Mouse (Mus musculus) macrophage (primary cell): Measurements from ENCODE around the gene Chek2. TPM values are rescaled to one million over a fixed set of nuclear protein-coding genes. Genes with fewer than 3 reads are reported as not detected.
A peak's percentile ranks its signal among the peaks of the same experiment; 100 is the strongest.
"Not testable (repeated sequence)": the region's sequence is repeated elsewhere in the genome, so short reads cannot be mapped to it uniquely, and the experiment has no call there.

ENCODE experiments used
- H3K27ac ChIP-seq: fragments of 350-480 bp; formaldehyde crosslinking; 2 replicates; pipeline ENCODE4 v1.9.0; 2021
- H3K36me3 ChIP-seq: fragments of 350-480 bp; formaldehyde crosslinking; 2 replicates; pipeline ENCODE4 v1.9.0; 2021; ENCODE audit errors: inconsistent target
- H3K4me3 ChIP-seq: fragments of 350-480 bp; formaldehyde crosslinking; 2 replicates; pipeline ENCODE4 v1.9.0; 2021; ENCODE audit errors: inconsistent target
- H3K79me2 ChIP-seq: fragments of 350-480 bp; formaldehyde crosslinking; 2 replicates; pipeline ENCODE4 v1.9.0; 2021; ENCODE audit errors: inconsistent target
- WGBS: methylation state at CpG from one replicate; pipeline ENCODE4 v1.1.7; 2026; ENCODE audit warnings: inconsistent platforms; ENCODE audit not compliant: missing documents; 5-methylcytosine and 5-hydroxymethylcytosine counted together
- polyA plus RNA-seq: library from polyadenylated mRNA; stranded (reverse); fragments of 250-400 nt; gene quantifications from 3 replicates; pipeline ENCODE4 v1.2.4, GENCODE M21; 2018; ENCODE audit warnings: inconsistent platforms

Chek2 gene
- polyA plus RNA-seq, 1 experiment from 2014 or later = 21.7 TPM

DNA sequence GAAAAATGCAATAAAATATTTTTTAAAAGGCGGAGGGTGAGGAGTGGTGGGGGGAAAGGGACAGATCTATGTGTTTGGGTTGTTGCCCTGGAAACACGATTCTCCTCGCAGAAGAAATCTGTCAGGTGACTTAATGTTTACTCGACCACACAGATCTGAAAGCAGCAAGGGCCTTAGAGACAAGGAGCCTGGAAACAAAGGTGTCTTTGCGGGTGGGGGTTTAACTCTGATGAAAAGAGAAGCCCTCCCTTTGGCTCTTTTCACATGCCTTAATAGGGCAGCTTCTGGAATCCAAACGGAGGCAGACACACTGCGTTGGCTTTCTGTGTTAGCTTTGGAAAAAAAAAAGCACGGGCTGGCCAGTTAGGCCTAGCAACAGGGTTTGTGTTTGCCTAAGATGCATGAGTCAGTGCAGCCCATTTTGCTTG lies 29.5 kb downstream of the Chek2 start:
- Histone ChIP-seq H3K36me3 (peaks cover 33% of the 10 kb centered on the region), H3K4me3 (no peak overlapping the region), H3K79me2 (no peaks in the 10 kb centered on the region), H3K27ac (no peak overlapping the region)
- 91% methylated on average over 8 of the region's 8 CpGs for WGBS

DNA sequence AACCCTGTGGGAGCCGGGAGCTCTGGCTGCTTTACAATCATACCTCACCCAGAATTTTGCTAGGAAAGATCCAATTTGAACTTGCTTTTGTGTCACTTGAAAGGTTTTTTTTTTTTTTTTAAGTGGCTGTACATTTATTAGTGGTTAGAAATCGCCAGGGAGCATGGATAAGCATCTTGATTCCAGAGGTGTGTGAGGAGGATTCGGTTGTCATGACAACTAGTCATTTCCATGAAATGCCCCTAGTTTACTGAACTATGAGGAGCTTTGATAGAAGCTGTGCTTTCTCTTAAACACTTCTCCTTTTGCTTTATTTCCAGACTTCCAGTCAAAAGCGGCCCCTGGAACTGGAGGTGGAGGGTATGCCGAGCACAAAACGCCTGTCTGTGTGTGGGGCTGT lies 33.4 kb downstream of the Chek2 start:
- Histone ChIP-seq H3K79me2 (no peaks in the 10 kb centered on the region), H3K27ac (no peak overlapping the region), H3K36me3 (peaks cover 16% of the 10 kb centered on the region; the same call in 1 of the 2 replicates), H3K4me3 (no peak overlapping the region)
- 96% methylated on average over 6 of the region's 6 CpGs for WGBS

DNA sequence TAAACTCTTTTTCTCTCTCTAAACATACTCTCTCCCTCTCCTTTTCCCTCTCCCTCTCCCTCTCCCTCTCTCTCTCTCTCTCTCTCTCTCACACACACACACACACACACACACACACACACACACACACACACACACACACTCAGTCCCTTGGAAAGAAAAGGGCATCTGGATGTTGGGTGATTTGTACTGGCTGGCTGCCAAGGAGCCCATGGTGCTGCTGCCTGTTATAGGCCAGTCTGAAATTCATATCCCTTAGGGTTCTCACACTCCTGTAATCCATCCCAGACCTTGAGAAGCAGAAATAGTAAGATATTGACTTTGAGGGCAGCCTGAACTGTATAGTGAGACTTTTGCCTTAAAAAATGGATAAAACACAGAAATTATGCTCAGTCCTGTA lies 34.9 kb downstream of the Chek2 start:
- Histone ChIP-seq H3K79me2 (no peaks in the 10 kb centered on the region), H3K36me3 (peaks cover 16% of the 10 kb centered on the region; the same call in 1 of the 2 replicates), H3K27ac (no peak overlapping the region), H3K4me3 (no peak overlapping the region)

DNA sequence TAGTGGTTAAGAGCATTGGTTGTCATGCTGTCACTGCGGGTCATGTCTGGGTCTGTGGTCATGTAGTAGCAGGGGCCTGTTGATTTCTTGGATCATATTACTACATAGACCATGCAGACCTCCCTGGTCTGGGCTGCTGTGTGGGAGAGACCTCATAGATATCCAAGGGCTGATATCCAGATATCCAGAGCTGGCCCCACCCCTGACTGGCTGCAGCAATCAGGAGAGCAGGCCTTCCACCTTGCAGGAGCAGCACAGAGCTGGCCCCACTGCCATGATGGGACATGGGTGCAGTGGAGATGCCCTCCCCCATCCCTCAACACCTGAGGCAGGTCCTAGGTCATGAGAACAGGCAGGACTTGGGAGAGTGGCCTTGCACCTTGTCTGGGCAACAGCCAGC lies 35.5 kb downstream of the Chek2 start:
- WGBS = 100% methylated on average over 1 of the region's 1 CpGs

DNA sequence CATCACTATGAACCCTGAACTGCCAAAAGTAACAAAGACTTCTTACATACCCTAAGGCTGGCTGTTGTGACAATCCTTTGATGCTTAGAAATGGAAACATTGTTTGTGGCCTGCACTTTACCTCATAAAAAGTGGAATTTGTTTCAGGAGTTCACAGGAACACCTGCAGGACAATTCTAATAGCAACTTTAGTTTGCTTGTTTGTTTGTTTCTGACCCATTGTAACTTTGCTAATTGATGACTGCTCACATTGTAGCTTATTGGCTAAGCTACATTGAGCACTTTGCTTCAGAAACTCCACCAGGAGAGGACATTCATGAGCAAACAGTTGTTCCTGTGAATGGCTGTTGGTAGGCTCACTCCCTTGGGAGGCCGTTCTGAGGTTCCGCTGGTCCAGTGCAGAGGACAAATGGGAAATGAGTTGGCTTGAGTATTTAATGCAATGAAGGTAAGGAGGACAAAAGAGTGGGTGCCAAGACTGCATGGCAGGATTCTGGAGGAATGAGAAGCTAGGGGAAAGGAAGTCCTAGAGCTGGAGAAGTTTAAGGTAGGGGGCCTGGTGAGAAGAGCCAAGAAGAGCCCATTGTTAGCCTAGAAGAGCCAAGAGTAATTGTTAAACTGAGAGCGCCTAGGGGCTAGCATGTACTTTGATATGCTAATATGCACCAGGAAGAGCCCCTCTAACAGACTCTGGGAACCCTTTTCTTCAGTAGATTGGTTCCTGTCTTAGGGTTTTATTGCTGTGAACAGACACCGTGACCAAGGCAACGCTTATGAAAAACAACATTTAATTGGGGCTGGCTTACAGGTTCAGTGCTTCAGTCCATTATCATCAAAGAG lies 38.1 kb downstream of the Chek2 start:
- 97% methylated on average over 5 of the region's 5 CpGs for WGBS
- Histone ChIP-seq H3K27ac (no peak overlapping the region), H3K79me2 (no peaks in the 10 kb centered on the region), H3K4me3 (no peak overlapping the region), H3K36me3 (no peaks in the 10 kb centered on the region)

More for the DNA sequence above, 35.5 kb downstream of the Chek2 start:
- Histone ChIP-seq H3K36me3 (peaks cover 12% of the 10 kb centered on the region; the same call in 1 of the 2 replicates), H3K4me3 (no peak overlapping the region), H3K27ac (no peak overlapping the region), H3K79me2 (no peaks in the 10 kb centered on the region)

DNA sequence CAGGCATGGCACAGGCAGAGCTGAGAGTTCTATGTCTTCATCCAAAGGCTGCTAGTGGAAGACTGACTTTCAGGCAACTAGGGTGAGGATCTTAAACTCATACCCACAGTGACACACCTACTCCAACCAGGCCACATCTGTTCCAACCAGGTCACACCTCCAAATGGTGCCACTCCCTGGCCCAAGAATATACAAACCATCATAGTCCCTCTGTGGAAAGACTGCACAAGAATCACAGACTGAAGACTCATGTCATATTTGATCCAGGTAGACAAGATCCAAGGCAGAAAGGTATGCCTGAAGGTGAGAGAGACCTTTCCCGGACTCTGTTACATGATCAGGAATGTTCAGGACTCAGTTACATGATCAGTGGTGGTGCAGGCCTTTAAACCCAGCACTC lies 38.7 kb downstream of the Chek2 start:
- not testable (repeated sequence) for H3K36me3 ChIP-seq, H3K79me2 ChIP-seq, H3K4me3 ChIP-seq, H3K27ac ChIP-seq
- 83% methylated on average over 1 of the region's 1 CpGs for WGBS

DNA sequence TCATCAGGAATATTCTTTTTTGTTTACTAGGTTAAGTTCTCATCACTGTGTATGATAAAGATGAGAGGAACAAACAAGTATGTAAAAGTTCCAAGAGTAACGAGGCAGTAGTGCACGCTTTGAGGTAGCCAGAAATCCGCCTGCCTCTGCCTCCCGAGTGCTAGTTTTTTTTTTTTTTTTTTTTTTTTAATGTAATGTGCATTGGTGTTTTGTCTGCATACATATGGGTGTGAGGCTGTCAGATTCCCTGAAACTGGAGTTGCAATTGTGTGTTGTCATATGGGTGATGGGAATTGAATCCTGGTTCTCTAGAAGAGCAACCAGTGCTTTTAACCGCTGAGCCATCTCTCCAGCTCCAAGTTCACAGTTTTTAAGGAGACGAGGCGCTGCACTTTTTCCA lies 39.3 kb downstream of the Chek2 start:
- Histone ChIP-seq H3K36me3 (no peaks in the 10 kb centered on the region), H3K4me3 (peak overlapping the region; percentile 22; the same call in 1 of the 2 replicates), H3K79me2 (no peaks in the 10 kb centered on the region), H3K27ac (no peak overlapping the region)
- 81% methylated on average over 7 of the region's 7 CpGs for WGBS

DNA sequence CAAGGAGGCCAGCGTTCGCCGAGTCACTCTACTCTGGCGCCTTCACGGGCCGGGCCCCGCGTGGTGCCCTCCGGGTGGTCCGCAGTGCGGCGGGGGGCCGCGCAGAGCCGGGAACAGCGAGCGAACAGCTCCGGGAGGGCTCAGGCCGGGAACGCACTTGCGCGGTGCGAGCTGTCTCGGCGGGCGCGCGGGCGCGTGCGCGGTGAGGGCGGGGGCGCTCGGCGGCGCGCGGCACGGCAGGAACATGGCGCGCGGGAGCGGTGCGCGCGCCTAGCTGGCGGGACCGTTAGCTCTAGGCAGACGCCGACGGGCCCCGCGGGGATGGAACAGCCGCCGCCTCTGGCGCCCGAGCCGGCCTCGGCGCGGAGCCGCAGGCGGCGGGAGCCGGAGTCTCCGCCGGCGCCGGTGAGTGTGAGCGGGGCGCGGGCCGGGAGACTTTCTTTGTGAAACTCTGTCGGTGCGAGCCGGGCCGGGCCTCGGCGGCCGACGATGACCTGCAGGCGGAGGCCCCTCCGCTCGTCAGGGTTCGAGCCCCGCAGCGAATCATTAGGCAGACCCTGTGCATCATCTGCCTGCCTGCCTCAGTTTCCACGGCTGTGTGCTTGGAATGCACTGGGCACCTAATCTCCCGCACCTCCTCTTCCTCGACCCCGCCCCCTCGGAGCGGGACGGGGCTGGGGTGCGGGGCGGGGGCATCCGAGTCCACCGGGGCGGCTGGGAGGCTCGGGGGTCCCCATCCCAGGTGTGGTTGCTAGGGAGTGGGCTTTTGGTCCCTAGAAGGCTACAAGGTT lies 40.0 kb downstream of the Chek2 start, which contains the start of gene Ttc28:
Gene Ttc28 (plus strand): TSS at position 220 of the 791 bp plus-strand sequence.
- WGBS = under 1% methylated on average over 100 of the region's 101 CpGs
- Histone ChIP-seq H3K36me3 (no peaks in the 10 kb centered on the region), H3K27ac (no peak within 1 kb of the TSS), H3K79me2 (no peaks in the 10 kb centered on the region), H3K4me3 (peak within 1 kb of the TSS; percentile 22; the same call in 1 of the 2 replicates)

DNA sequence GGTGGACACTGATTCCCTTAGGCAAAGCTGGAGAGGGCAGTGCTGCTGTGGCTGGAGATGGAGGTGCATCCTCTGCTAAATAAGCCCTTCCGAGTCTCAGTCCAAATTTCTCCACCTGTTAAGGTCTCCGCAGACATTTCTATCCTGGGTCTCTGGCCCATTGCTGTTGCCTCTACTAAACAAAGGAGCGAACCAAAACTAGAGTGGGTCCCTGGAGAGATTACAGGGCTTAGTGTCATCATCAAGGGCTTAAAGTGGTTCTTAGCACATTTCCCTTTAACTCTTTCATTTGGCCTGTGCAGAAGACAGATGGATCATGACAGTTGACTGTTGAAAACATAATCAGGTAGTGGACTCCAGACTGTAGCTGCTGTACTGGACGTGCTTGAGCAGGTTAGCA lies 48.8 kb downstream of the Chek2 start:
- Histone ChIP-seq H3K27ac (no peak overlapping the region), H3K4me3 (no peak overlapping the region), H3K36me3 (no peaks in the 10 kb centered on the region), H3K79me2 (no peaks in the 10 kb centered on the region)
- 94% methylated on average over 4 of the region's 4 CpGs for WGBS

DNA sequence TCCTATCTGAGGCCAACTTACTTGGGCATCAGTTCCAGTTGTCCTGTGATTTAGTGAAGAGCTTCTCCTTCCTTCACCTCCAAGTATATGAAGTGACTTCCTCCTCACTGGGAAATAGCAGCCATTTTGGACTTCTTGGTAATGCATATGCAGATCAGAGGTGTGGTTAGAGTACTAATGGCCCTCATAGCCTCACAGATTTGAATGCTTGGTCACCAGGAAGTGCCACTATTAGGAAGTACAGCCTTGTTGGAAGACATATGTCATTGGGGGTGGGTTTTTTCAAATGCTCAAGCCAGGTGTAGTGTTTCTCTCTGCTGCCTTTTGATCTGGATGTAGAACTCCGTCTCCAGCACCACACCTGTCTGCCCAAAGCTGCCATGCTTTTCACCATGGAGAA lies 50.2 kb downstream of the Chek2 start:
- H3K79me2 ChIP-seq = no peaks in the 10 kb centered on the region
- H3K27ac ChIP-seq = no peak overlapping the region
- 100% methylated on average over 1 of the region's 1 CpGs for WGBS
- H3K4me3 ChIP-seq = no peak overlapping the region
- no peaks in the 10 kb centered on the region for H3K36me3 ChIP-seq

DNA sequence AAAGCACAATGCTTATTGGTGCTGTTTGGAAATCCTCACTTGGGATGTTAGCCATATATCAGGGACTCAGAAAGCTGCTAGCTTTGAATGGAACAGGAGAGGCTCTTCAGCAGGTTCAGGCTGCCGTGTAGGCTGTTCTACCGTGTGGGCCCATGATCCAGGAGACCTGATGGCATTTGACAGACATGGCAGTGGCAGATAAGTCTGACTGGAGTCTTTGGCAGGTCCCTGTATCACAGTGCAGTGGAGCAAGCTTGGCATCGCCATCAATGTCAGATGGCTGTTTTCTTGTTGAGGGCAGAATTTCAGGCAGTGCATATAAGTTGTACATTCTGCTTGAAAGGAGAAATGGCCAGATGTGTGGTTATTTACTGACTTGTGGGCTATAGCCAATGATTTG lies 50.8 kb downstream of the Chek2 start:
- Histone ChIP-seq H3K79me2 (no peaks in the 10 kb centered on the region), H3K27ac (no peak overlapping the region), H3K36me3 (no peaks in the 10 kb centered on the region), H3K4me3 (no peak overlapping the region)
- 97% methylated on average over 3 of the region's 3 CpGs for WGBS

DNA sequence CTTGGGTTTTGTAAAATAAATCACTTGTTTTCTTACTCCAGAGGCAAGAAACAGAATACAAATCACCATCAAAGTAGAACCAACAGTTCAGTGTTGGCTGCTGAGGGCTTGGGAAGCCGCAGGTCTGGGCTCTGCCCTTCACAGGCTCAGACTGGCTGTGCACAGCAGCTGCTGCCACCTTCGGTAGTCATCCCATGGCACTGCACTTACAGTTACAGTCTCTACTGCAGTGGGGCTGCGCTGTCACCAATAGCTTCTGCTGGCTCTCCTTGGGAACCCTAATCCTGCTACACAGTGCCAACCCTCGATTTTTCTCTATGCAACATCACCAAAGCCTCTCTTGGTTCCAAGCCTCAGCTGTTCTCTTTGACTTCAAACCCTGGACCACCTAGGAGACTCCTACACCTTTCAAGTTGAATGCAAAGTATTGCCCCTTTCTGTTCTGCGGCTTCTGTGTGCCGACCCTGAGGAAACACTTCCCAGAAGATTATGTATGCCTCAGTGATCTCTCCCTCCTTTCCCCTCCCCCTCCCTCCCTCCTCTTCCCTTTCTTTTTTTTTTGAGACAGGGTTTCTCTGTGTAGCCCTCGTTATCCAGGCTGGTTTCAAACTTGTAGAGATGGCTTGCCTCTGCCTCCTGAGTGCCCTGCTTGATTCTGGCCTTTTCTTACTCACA lies 57.5 kb downstream of the Chek2 start:
- 88% methylated on average over 7 of the region's 7 CpGs for WGBS
- Histone ChIP-seq H3K4me3 (no peak overlapping the region), H3K36me3 (no peaks in the 10 kb centered on the region), H3K27ac (no peak overlapping the region), H3K79me2 (no peaks in the 10 kb centered on the region)

DNA sequence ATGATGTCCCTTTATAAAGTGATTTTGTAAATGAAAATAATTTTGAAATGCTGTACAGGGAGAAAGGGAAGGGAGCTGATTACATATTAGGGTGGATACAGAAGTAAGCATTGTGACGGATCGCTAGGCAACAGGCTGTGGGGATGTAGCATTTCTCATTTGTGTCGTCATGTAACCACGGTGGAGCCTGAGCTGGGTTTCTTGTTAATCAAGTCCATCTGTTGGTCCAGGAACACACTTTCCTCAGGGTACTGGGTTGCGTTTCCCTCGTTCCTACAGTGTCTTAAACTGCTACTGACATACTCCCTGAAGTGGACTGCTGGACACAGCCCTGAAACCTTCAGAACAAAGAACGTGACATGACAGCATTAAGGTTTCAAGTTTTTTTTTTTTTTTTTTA lies 58.4 kb downstream of the Chek2 start:
- Histone ChIP-seq H3K4me3 (no peak overlapping the region), H3K36me3 (no peaks in the 10 kb centered on the region), H3K79me2 (no peaks in the 10 kb centered on the region), H3K27ac (no peak overlapping the region)
- 87% methylated on average over 7 of the region's 7 CpGs for WGBS

DNA sequence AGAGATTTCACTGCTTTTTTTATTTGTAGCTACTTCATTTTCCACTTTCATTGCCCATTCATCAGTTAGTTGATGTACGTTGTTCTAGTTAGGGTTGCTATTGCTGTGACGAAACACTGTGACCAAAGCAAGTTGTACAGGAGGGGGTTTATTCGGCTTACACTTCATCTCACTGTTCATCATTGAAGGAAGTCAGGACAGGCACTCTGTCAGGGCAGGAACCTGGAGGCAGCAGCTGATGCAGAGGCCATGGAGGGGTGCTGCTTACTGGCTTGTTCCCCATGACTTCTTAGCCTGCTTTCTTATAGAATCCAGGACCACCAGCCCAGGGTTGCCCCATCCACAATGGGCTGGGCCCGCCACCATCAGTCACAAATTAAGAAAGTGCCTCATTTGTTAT lies 59.0 kb downstream of the Chek2 start:
- Histone ChIP-seq H3K4me3 (no peak overlapping the region), H3K27ac (no peak overlapping the region), H3K36me3 (no peaks in the 10 kb centered on the region), H3K79me2 (no peaks in the 10 kb centered on the region)
- 84% methylated on average over 4 of the region's 4 CpGs for WGBS

DNA sequence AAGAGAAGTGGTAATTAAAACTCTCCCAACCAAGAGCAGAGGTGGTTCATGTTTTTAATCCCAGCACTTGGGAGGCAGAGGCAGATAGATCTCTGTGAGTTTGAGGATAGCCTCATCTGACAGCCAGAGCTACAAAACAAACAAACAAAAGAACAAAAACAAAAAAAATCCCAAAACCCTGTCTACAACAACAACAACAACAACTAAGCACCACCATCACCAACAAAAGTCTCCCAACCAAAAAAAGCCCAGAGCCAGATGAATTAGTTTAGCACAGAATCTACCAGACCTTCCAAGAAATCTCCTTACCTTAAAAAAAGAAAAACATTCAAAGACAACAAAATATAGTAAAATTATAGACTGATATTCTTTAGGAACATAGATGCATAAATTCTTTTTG lies 60.6 kb downstream of the Chek2 start:
- Histone ChIP-seq H3K4me3 (no peak overlapping the region), H3K79me2 (no peaks in the 10 kb centered on the region), H3K36me3 (no peaks in the 10 kb centered on the region), H3K27ac (no peak overlapping the region)
